Mouse (Mus musculus) kidney, postnatal 25 days (tissue): ENCODE results near the gene Magi2.

Experiments used
- DNase-seq, 2 experiments: peaks; one replicate each; pipeline ENCODE4 v3.0.0; 2021; ENCODE audit warnings: mixed read lengths in 2 of 2

Gene Magi2

DNA sequence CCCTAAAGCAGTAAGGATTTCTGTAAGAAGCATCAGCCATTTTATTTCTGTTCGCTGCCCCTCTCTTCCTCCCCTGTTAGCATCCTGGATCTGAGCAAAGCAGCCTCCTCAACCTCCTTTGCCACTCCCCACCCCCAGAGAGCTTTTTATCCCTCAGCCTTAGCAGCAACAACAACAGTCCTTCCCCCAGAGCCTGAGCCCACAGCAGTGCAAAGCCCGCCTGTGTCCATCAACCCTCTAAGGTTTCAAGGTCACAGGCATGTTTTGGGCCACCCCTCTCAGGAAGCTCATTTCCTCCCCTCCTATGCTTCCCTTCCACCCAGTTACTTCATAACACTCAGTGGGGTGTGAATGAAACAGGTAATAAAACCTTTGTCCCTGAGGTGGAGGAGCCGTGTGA lies 1309.7 kb downstream of the Magi2 start:
- DNase-seq, result no peak

DNA sequence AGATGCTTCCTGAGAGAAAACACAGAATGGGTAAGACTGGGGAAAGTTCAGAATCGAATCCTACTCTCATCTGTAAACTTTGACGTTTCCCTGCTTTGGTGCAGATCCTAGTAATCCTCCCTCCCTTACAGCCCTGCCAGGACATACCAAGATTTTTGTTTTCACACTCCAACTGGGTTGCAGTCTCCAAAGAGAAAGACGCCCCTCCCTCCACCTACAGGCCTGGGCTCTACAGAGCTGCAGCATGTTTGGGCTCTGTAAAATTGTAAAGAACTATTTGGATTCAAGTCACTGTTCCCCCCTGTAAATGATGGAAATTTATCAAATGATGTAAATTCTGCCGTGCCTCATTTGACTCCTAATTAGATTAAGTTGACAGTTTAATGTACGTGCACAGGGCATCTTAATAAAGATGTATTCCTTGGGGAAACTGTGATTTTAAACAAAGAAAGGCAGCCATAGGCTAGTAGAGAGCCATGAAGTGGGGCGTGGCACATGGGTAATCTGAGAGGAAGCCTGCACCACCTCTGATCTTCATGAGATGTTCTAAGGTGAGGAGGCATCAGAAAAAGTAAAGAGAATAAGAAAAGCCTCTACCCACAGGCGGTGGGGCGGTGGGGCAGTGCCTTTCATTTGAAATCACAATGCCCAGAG lies 1310.7 kb downstream of the Magi2 start:
- DNase-seq, result no peak

DNA sequence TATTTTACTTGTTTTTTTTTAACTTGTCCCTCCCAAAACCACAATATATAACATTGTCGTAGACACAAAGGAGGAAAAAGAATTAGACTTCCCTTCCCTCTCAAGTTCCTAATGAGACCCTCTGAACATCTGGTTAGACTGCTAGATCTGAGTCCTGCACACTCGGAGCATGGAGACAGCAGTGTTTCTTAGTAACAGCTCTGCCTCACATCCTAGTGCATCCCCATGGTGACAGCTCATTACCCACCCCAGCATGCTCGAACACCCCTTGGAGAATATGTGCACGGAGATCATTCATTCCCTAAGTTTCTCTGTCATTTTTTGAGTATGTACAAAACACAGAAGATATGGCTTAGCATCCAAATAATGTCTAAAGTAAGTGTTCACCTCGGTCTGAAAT lies 1317.5 kb downstream of the Magi2 start:
- no peak for DNase-seq

DNA sequence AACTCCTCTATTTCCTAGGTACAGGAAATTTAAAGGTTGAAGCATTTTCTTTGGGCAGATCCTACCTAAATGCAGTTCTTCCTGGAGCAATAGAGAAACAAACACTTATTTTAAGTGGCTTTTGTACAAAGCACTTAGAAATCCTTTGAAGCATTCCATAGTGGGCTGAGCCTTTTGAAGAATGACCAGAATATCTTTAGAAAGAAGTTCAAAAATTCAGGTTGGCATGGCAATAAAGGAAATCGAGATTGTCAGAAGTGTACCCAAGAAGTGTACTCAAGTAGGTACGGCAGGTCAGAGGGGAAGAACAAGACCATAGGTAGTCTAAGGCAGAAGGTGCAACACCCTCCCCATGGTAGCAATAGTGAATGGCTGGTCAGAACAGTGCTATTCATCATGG lies 1332.5 kb downstream of the Magi2 start:
- no peak for DNase-seq

DNA sequence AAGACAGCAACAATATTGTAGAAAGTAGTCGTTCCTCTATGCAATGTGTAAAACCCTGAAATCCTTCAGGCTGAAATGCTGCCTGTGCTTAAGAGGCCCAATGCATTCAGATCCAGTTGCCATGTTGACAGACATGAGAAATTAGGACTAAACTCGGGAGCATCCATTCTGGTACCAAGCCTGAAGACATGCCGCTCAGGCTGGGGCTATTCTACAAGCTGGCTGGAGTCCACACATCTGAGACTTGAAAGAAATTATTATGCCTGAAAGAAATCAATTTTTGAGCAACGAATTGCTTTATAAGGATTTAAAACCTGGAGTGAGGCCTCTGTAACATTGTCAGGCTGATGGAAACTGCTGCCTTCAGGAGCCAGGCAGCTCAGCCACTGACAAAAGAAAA lies 1333.0 kb downstream of the Magi2 start:
- DNase-seq, result no peak

DNA sequence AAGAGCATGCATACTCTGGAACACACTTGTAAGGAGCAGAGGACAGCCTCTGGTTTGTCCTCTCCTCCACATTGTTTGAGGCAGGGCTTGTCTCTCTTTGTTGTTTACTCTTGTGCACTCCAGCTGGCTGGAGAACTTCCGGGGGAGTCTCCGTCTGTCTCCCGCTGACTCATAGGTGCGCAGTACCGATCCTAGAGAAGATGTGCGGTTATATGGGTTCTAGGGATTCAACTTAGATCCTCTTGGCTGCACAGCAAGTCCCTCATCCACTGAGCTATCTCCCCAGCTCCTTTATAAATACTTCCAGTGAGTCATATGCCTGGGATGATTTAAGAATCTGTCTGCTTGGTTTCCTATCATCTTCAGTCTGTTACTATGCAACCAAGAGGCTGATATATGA lies 1341.6 kb downstream of the Magi2 start:
- DNase-seq, result no peak

DNA sequence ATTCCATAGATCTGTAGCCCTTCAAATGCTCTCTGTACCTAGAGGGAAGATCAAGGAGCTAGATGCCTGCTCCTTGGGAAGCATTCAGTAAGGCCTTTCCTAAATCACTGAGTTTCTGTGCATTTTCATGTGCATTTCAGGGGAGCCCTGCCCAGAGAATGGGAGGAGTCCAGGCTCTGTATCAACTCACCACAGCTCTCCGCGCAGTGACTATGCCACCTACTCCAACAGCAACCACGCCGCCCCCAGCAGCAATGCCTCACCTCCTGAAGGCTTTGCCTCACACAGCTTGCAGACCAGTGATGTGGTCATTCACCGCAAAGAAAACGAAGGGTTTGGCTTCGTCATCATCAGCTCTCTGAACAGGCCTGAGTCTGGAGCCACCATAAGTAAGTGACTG lies 1342.1 kb downstream of the Magi2 start:
- no peak for DNase-seq

DNA sequence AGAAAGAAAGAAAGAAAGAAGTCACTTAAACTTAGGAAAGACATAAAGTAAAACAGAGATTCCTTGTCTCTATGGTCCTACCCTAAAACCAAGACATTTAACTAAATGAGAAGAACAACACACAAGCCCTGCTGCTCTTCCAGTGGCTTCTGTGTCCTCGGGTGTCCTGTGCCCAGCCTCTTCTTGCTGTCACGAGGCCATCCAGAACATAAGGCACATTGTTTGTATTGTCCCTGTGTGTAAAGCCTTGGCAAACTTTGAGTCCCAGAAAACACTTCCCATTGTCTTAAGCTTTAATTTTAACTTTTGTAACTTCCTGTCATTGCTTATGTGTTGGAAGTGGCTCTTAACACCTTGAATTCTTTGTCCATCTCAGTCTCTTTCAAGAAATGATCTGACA lies 1348.0 kb downstream of the Magi2 start:
- no peak for DNase-seq

DNA sequence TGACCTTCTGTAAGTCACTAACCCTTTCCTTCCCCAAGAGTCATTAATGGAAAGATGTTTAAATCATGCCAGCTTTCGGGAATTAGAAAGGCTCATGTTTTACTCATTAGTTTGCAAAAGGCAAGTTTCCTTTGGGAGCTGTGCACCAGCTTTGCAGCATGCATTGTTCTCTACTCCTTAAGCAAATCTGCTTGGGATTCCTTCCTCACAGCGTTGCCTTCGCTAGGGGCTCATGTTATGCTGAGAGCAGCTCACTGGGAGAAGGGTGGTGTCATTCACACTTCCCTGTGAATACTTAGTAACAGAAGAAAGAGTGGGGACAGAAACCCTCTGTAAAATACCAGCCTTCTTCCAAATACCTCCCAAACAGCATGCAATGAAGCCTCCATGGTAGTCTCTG lies 1349.0 kb downstream of the Magi2 start:
- no peak for DNase-seq

DNA sequence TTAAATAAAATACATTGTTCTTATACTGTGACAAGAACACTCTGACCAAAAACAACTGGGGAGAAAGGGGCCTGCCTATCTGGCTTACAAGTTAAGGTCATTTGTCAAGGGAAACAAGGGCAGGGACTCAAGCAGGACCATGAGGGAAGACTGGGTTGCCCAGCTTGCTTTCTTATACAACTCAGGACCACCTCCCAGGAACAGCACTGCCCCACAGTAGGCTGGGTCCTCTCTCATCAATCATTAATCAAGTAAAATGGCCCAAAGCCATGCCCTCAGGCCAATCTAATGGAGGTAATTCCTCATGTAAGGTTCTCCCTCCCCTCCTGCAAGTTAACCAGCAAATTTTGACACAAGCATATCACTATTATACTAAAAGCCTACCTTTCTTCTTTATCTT lies 1349.4 kb downstream of the Magi2 start:
- no peak for DNase-seq

DNA sequence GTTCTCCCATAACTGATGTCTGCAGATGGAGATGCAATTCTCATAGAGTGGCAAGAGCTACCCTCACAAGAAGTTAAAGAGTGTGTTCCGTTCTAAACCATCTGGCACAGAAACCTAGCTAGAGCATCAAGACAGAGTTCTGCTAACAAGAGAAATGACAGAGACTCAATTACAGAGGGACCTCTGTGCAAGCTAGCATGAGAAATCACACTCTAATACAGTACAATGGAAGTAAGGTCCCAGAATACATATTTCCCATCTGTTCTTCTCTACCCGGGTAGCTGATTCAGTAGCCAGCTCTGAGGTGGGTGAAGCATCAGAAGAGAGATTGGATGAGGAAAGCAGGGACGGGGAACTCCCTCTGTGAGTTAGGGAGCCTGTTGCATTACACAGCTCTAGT lies 1351.8 kb downstream of the Magi2 start:
- DNase-seq, result no peak

DNA sequence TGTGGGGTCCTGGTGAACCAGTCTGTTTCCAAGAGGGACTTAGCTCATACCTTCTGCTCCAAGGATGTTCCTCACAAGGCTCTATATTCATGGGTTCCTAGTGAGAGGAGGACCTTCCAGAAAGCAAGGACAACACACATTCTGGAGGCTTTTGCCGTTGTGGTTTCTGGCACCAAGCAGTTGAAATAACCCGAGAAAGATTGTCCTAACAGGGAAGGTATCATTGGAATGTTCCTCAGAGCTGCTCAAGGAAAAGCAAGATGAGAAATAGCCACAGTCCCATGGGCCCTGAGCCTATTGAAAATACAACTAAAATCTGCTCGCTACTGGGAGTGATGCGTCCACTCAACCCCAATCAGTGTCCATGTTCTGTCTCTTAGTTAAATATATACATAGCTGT lies 1353.8 kb downstream of the Magi2 start:
- DNase-seq, result no peak

DNA sequence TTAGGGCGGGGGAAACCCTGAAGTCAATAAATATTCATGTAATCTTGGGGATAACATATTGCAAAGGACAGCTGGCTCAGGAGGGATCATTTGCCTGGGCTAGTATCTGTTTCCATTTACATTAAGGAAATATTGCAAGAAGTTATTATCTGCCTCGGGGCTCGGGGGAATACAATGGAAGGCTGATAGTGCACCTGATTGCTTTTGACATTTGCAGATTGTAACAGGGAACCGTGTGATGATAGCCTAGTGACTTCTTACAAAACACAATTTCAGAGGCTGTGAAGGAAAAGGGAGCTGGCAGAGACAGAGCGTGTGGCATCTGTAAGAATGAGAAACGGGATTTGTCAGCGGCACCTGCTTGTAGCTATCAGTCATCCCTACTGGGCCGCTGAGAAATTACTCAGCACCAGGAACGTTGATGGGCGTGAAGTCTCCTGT lies 1356.2 kb downstream of the Magi2 start:
- DNase-seq, result no peak

DNA sequence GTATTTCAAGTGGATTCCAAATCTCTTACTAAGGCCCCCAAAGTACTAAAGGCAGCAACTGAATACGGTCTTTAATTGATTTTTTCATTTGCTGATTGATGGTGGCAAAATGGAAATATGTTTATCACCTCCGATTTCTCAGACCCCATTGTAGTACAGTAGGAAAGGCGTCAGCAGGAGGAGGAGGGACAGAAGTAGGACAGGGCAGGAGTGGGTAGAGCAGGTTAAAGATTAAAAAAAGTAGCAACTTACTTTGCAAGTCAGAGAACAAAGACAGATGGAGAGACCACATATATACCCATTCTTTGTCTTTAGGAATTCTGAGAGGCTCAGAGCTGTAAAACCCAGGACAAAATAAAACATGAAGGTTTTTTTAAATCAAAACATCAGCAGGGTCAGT lies 1356.8 kb downstream of the Magi2 start:
- no peak for DNase-seq

DNA sequence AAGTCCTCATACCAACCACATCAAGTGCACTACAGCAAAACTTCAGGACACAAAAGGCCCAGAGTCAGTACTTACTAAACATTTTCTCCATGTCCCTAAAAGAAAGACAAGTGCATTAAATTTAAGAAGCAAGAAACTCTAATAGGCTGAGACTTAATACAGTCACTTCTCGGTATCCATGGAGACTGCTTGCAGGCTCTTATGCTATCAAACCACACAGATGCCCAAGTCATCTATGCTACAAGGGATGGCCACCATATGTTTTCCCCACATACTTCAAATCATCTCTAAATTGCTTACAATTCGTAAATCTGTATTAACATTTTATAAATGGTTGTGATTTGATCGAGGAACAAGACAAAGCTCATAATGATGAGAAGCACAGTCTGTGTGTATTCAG lies 1357.9 kb downstream of the Magi2 start:
- DNase-seq, result no peak

DNA sequence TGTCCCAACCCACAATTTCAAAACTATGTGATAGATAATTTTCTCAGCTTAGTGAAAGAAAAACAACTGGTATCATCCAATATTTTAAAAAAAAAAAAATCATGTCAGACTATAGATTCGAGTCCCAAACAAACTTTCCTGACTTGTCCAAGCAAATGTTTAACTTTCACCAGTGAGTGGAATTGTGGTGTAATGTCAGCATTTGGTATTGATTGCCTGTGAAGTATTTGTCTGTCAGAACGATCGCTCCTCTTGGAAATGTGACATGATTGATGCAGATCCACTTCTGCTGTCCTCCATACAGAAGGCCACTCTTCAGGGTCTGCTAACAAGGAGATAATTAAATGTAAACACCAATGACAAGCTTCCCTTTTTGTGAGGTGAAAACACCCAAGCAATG lies 1362.9 kb downstream of the Magi2 start:
- DNase-seq, result no peak

DNA sequence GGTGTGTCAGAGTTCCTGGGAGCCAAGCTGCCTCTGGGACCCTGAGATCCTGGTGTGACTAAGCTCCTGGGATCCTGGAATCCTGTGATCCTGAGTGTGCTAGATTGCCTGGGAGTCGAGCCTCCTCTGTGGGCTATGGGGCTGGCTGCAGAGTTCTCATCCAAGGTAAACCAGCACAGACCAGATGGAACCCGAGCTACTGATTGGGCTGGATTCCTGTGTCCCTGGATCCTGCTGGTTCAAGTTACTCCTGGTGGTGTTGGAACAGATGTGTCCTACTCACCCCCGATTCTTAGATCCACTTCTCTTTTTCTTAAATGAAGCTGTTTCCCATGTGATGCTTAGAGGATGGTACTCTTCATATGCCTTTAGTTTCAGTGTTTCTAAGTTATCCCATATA lies 1371.4 kb downstream of the Magi2 start:
- DNase-seq, result no peak

DNA sequence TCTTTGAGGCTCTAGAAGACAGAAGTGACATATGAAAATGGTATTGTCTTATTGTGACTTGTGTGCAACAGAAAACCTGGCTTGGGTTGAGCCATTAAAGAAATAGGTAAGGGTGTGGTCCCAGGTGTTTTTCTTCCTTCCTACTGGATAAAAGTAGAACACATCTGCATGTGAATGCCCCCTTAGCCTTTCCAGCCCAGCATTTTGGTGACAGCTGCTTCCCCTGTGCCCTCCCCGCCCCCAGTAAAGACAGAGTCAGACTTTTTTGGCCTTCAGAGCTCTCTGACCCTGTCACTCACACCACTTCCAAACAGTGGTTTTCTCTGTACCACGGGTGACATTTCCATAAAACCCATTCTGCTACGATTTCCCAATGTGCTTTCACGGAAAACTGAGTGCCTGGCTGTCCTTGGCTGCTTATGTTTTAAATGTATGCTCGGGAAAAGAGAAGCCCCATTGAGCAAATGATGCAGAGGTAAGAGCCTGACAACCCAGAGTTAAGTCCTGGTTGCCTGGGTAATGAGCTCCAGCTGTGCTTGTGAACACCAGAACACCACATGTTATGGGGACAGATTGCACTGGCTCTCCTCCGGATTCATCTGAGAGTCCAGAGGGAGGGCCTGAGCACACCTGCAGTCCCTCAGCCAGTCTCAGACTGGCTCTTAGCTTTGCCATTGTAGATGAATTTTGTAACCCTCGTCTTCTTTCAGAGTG lies 1377.1 kb downstream of the Magi2 start:
- DNase-seq, result no peak

DNA sequence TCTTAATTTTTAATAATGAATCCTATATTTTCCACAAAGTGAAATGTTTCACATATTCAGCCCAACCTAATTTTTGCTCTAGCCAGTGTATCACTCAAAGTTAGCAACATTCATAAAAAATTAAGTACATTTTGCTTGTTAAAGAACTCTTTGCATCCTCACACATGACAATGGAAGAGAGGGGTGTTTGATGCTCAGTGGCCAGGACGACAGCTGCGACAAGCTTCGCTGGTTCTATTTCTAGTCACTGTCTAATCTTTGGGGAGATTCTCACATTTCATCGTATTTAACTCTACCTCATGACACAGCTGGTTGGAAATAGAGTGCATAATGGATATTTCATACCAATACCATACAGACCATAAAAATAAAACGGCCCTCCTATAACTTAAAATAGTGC lies 1379.7 kb downstream of the Magi2 start:
- DNase-seq, result no peak

DNA sequence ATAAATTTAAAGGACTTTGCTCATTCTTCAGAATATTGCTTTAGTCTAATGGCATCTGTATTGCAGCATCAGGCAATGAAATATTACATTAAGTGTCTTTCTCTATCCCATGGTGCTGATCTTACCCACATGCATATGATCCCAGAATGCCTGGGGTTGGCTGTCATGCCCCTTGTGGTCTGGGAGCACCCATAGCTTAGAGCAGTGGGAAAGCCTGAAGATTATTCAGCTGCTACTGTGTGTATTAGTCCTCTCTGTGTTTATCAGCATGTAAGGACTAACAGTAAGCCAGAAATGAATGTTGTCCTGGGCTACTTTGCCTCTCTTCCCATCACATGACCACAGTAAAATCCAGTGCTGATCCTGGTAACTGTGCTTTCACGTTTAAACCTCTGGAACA lies 1380.7 kb downstream of the Magi2 start:
- no peak for DNase-seq

DNA sequence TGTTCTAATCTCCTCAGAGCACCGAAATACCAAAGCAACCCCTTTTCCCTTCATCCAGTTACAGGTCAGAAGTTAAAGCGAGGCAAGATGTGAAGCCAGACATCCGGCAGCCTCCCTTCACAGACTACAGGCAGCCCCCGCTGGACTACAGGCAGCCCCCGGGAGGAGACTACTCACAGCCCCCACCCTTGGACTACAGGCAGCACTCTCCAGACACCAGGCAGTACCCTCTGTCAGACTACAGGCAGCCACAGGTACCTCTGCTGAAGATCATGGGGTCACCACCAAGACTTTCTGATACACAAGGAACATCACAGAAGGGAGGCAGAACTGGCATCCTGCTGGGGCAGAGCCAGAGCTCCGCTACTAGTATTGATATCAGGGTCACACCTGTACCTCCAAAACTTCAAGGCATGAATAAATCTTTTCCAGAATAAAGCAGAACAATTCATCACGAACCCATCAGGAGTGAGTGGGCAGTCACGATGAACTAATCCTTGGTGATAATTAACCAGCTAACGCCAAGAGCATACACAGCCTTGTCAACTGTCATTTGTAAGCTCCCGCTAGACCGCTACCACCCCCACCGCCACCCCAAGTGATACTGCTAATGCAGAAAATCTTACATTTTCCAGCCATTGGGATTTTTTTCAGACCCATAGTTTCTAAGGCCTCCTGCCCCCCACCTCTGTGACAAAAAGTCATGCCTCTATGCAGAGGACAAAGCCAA lies 1382.5 kb downstream of the Magi2 start:
- DNase-seq, result no peak

DNA sequence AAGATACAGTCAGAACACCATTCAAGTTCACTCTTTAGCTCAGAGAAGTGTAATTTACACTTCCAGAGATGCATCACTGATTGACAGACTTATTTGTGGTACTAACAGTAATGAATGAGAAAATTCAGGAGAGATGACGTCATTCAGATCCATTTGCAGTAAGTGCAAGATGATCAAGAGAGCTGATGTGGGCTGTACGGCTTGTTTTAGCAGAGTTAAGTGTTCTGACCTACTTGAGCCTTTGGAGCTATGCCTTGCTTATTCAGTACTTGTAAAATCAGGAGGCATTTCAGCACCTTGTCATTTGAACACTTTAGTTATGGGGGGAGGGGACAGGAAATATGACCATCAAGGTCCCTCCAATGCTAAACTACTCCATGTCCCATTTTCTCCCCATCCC lies 1383.8 kb downstream of the Magi2 start:
- no peak for DNase-seq

DNA sequence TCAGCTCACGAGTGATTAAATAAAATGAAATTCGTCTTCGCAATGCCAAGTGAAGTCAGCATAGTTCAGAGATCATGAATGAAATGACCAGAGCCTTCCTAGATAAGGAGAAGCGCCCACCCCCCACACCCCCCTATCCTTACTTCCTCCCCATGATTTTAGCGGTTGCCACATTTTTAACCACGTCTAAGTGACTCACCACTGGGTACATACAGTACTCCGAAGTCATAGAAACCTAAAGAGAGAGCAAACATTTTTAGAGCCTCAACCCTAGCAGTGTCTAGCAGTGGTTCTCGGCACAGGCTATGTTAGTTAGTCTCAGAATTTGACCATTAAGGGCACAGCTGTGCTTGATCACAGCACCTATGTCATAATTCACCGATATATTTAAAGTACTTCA lies 1385.8 kb downstream of the Magi2 start:
- no peak for DNase-seq

DNA sequence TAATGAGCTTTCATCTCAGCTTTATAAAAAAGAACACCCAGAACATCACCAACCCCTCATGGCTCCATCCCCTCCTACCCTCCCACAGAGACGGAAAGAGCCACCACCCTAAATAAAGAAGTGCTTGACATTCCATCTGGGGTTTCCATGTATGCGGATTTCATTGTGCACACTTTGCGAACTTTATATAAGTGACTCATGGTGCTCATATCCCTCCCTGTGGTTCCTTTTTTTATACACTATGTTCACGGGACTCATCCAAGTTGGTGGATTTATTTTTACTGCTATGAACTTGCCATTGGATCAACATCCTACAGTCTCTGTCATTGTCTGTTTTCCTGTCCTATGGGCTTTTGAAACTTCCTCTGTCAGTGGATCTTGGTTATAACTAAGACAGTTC lies 1388.1 kb downstream of the Magi2 start:
- no peak for DNase-seq
